Mouse (Mus musculus): ENCODE measurements around the gene Ammecr1.

DNA sequence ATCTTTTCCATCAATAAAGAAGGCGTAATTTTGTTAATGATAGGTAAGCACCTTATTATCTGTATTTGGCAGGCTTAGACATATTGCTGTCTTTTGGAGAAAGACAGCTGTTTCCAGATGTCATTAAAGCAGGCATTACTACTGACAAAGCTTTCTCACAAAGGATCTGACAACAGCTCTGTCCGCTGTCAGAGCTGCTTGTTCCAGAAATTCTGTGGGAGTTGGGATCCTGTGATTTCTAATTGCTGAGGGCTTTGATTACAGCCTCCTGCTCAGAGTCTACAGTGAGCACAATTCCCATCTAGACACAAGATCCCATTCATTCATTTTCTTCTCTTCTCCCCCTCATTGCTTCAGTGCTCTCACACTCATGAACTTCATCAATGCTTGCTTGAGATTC, 28.0 kb upstream of the Ammecr1 start:
- TF ChIP-seq CTCF (IDR thresholded peaks at IDR 0.05; ENCODE audit: insufficient read depth, low read depth, low read length) (no peak), POLR2A (IDR thresholded peaks at IDR 0.05; ENCODE audit: insufficient read depth, low read depth, low read length) (no peak)
